Mouse (Mus musculus) common myeloid progenitor, adult 5-6 weeks (primary cell): ENCODE results near the gene Eml5. TPM values are rescaled to one million over a fixed set of nuclear protein-coding genes. Genes with fewer than 3 reads are reported as not detected.

Experiments
- ATAC-seq: replicated peaks from 2 replicates; pipeline ENCODE4 v1.8.0; 2016; ENCODE audit warnings: low read depth, mild to moderate bottlenecking, moderate TSS enrichment, inconsistent platforms; ENCODE audit not compliant: poor library complexity, severe bottlenecking
- total RNA-seq: library from RNA; stranded (forward); fragments of 200-1000, 187-1606 nt; gene quantifications from 2 replicates; pipeline ENCODE4 v1.2.3, GENCODE M21; 2017

Gene Eml5
- total RNA-seq, 1 experiment from 2014 or later: 6.6 TPM

- ATAC-seq: no peak
Observed at GRCm38 (mm10) chr12:98737801-98738350, 163.4 kb downstream of the Eml5 start.

- ATAC-seq: no peak
Observed at GRCm38 (mm10) chr12:98736951-98737800, 164.1 kb downstream of the Eml5 start, which contains the start of gene Ptpn21. Gene Ptpn21, minus strand, starts transcription at chr12:98737405.

Other genes with a start within 250 kb of the Eml5 start
- 4.6 and 9.0 TPM in 2 replicates for gene Ptpn21, start 164.1 kb downstream of the Eml5 start, total RNA-seq
- 134 and 138 TPM in 2 replicates for gene Zc3h14, start 154.5 kb downstream of the Eml5 start, total RNA-seq
- gene Ttc8, start 19.1 kb upstream of the Eml5 start, total RNA-seq: 10.4 and 11.6 TPM in 2 replicates